Mouse (Mus musculus): Measurements from ENCODE around the gene Slc9a3r1. TPM values are rescaled to one million over a fixed set of nuclear protein-coding genes. Genes with fewer than 3 reads are reported as not detected.

Slc9a3r1 gene
- total RNA-seq, 2 experiments from 2014 or later = 38.7 to 41.3 TPM

- intact Hi-C loops (cut with DNase I) = no loop called here
- no peak for DNase-seq
Observed at GRCm38 (mm10) chr11:115161578-115162204, 1.4 kb upstream of the Slc9a3r1 start.

- intact Hi-C loops (cut with DNase I) = no loop called here
Observed at GRCm38 (mm10) chr11:115162205-115162601, 938 bp upstream of the Slc9a3r1 start.

GRCm38 (mm10) chr11:115163568-115164150 lies 518 bp downstream of the Slc9a3r1 start:
- no peak for DNase-seq
- intact Hi-C loops (cut with DNase I) = no loop called here

More at GRCm38 (mm10) chr11:115162205-115162601, 938 bp upstream of the Slc9a3r1 start:
- DNase-seq = no peak

- intact Hi-C loops (cut with DNase I) = no loop called here
- no peak for DNase-seq
Observed at GRCm38 (mm10) chr11:115164341-115164975, 1.3 kb downstream of the Slc9a3r1 start.

GRCm38 (mm10) chr11:115164976-115165374 lies 1.8 kb downstream of the Slc9a3r1 start:
- intact Hi-C loops (cut with DNase I) = no loop called here
- DNase-seq = no peak

GRCm38 (mm10) chr11:115166776-115167175 lies 3.6 kb downstream of the Slc9a3r1 start:
- intact Hi-C loops (cut with DNase I) = no loop called here
- DNase-seq = no peak

- no peak for DNase-seq
- intact Hi-C loops (cut with DNase I) = no loop called here
Observed at GRCm38 (mm10) chr11:115167631-115168249, 4.6 kb downstream of the Slc9a3r1 start.

- intact Hi-C loops (cut with DNase I) = no loop called here
- no peak for DNase-seq
Observed at GRCm38 (mm10) chr11:115169430-115169829, 6.3 kb downstream of the Slc9a3r1 start.

- intact Hi-C loops (cut with DNase I) = no loop called here
- DNase-seq = no peak
Observed at GRCm38 (mm10) chr11:115171125-115171524, 8.0 kb downstream of the Slc9a3r1 start.

- intact Hi-C loops (cut with DNase I) = no loop called here
- peak; percentile 60 for DNase-seq
Observed at GRCm38 (mm10) chr11:115172825-115173287, 9.7 kb downstream of the Slc9a3r1 start.

GRCm38 (mm10) chr11:115173549-115174339 lies 10.6 kb downstream of the Slc9a3r1 start:
- intact Hi-C loops (cut with DNase I) = no loop called here
- DNase-seq = no peak

GRCm38 (mm10) chr11:115176399-115177190 lies 13.5 kb downstream of the Slc9a3r1 start:
- intact Hi-C loops (cut with DNase I) = no loop called here
- DNase-seq = no peak

GRCm38 (mm10) chr11:115177559-115178195 lies 14.5 kb downstream of the Slc9a3r1 start:
- intact Hi-C loops (cut with DNase I) = no loop called here

GRCm38 (mm10) chr11:115178766-115179165 lies 15.6 kb downstream of the Slc9a3r1 start:
- intact Hi-C loops (cut with DNase I) = no loop called here

More at GRCm38 (mm10) chr11:115177559-115178195, 14.5 kb downstream of the Slc9a3r1 start:
- DNase-seq = peak; percentile 81

GRCm38 (mm10) chr11:115179191-115179590 lies 16.1 kb downstream of the Slc9a3r1 start:
- DNase-seq = peak; percentile 85
- intact Hi-C loops (cut with DNase I) = no loop called here

More at GRCm38 (mm10) chr11:115178766-115179165, 15.6 kb downstream of the Slc9a3r1 start:
- no peak for DNase-seq

- peak; percentile 77 for DNase-seq
- intact Hi-C loops (cut with DNase I) = no loop called here
Observed at GRCm38 (mm10) chr11:115179881-115180280, 16.7 kb downstream of the Slc9a3r1 start.

GRCm38 (mm10) chr11:115181913-115182638 lies 18.9 kb downstream of the Slc9a3r1 start:
- intact Hi-C loops (cut with DNase I) = no loop called here
- peak; percentile 91 for DNase-seq

- no peak for DNase-seq
- intact Hi-C loops (cut with DNase I) = no loop called here
Observed at GRCm38 (mm10) chr11:115184973-115185372, 21.8 kb downstream of the Slc9a3r1 start.
